Mouse (Mus musculus): ENCODE measurements around the gene Plin4. TPM values are rescaled to one million over a fixed set of nuclear protein-coding genes. Genes with fewer than 3 reads are reported as not detected.
"Not testable (repeated sequence)": the region's sequence is repeated elsewhere in the genome, so short reads cannot be mapped to it uniquely, and the experiment has no call there.

Plin4 gene
- polyA plus RNA-seq, 1 experiment from 2014 or later: 0.11 TPM

- Histone ChIP-seq H3K9me3 (no peaks in the 10 kb centered on the region), H3K4me3 (no peak overlapping the region), H3K36me3 (no peaks in the 10 kb centered on the region), H3K27me3 (no peaks in the 10 kb centered on the region), H3K4me1 (no peaks in the 10 kb centered on the region), H3K9ac (replicated peaks) (no peak overlapping the region), H3K4me2 (replicated peaks) (no peak overlapping the region), H3K27ac (replicated peaks) (no peak overlapping the region)
- 64% methylated on average over 4 of the region's 4 CpGs for WGBS
- no peak for ATAC-seq (replicated peaks)
These were observed 968 bp upstream of the Plin4 start for GRCm38 (mm10) chr17:56110571-56110970.

DNA sequence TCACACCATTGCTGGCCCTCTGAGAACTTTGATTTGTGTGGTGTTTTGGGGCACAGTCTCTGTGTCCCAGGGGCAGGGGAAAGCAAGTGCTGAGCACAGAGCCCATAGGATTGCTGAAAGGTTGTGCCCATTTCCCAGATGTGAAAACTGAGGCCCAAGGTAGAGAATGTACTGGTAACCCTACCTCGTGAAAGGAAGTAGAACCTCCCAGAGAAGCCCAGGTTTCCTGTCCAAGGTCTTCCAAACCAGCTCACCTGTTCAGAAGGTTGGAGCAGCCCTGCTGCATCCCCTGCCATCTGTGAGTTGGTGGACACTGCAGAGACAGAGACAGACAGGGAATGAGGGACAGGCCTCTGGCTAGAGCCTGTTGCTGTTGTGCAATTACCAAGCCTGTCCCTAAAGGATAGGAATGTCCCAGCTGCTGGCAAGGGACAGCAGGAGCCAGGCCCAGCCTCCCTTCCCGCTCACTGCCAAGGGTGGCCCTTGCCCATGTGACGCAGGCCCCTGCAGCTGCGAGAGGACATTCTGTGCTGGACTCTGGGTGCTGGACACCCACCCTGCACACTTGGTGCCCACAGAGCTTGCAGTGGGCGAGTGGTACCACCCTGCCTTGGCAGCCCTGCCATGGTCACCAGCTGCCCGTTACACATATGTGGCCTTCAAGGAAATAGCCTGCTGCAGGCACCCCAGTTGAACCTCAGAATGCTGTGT lies 1.1 kb downstream of the Plin4 start:
- ATAC-seq (replicated peaks): no peak

DNA sequence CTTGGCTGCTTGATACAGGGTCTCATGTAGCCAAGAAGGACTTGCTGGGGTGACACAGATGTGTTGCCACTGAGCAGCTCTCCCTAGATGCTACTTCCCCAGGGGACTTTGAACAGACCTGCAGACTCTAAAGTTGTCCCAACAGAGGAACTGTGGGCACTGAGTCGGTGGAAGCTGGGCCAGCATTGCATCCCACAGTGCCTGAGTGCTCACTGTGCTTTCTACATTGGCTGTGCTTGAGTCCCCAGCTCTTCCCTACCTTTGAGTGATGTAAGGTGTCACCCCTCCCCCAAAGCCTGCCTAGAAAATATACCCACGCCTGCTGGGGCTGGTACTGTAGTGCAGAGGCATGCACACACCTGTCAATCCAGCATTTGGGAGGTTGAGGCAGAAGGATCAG lies 1.9 kb downstream of the Plin4 start:
- no peak overlapping the region for H3K9ac ChIP-seq (replicated peaks)
- no peaks in the 10 kb centered on the region for H3K4me1 ChIP-seq
- H3K36me3 ChIP-seq: peaks cover 10% of the 10 kb centered on the region
- H3K4me2 ChIP-seq (replicated peaks): no peak overlapping the region
- no peak overlapping the region for H3K27ac ChIP-seq (replicated peaks)
- H3K27me3 ChIP-seq: no peaks in the 10 kb centered on the region
- no peak overlapping the region for H3K4me3 ChIP-seq
- 87% methylated on average over 2 of the region's 2 CpGs for WGBS
- ATAC-seq (replicated peaks): no peak
- no peaks in the 10 kb centered on the region for H3K9me3 ChIP-seq

More for the DNA sequence above, 1.1 kb downstream of the Plin4 start:
- Histone ChIP-seq H3K4me2 (replicated peaks) (no peak overlapping the region), H3K4me3 (no peak overlapping the region), H3K9ac (replicated peaks) (no peak overlapping the region), H3K27ac (replicated peaks) (no peak overlapping the region), H3K9me3 (no peaks in the 10 kb centered on the region), H3K36me3 (peaks cover 2% of the 10 kb centered on the region; the same call in 1 of the 2 replicates), H3K4me1 (no peaks in the 10 kb centered on the region), H3K27me3 (no peaks in the 10 kb centered on the region)
- 75% methylated on average over 6 of the region's 6 CpGs for WGBS

GRCm38 (mm10) chr17:56106981-56107380 lies 2.6 kb downstream of the Plin4 start:
- no peak overlapping the region for H3K9ac ChIP-seq (replicated peaks)
- no peaks in the 10 kb centered on the region for H3K27me3 ChIP-seq
- H3K4me1 ChIP-seq: no peaks in the 10 kb centered on the region
- H3K27ac ChIP-seq (replicated peaks): no peak overlapping the region
- ATAC-seq (replicated peaks): no peak
- no peaks in the 10 kb centered on the region for H3K9me3 ChIP-seq
- WGBS: 90% methylated on average over 4 of the region's 4 CpGs
- no peak overlapping the region for H3K4me3 ChIP-seq
- H3K36me3 ChIP-seq: peaks cover 17% of the 10 kb centered on the region
- H3K4me2 ChIP-seq (replicated peaks): no peak overlapping the region

DNA sequence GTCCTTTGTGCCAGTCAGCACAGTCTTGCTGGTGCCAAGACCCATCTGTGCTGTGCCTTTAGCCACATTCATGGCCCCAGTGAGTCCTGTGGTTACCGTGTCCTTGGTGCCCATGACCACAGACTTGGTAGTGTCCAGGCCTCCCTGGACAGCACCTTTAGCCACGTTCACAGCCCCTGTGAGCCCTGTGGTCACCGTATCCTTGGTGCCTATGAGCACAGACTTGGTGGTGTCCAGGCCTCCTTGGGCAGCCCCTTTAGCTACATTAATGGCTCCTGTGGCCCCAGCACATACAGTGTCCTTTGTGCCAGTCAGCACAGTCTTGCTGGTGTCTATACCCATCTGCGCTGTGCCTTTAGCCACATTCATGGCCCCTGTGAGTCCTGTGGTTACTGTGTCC lies 3.2 kb downstream of the Plin4 start:
- H3K4me3 ChIP-seq; ATAC-seq (replicated peaks): not testable (repeated sequence)

DNA sequence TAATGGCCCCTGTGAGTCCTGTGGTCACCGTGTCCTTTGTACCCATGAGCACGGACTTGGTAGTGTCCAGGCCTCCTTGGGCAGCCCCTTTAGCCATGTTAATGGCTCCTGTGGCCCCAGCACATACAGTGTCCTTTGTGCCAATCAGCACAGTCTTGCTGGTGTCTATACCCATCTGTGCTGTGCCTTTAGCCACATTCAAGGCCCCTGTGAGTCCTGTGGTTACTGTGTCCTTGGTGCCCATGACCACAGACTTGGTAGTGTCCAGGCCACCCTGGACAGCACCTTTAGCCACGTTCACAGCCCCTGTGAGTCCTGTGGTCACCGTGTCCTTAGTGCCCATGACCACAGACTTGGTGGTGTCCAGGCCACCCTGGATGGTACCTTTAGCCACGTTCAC lies 4.8 kb downstream of the Plin4 start:
- H3K27me3 ChIP-seq; H3K9ac ChIP-seq (replicated peaks); H3K4me1 ChIP-seq; H3K4me3 ChIP-seq; H3K27ac ChIP-seq (replicated peaks); ATAC-seq (replicated peaks); H3K9me3 ChIP-seq; H3K4me2 ChIP-seq (replicated peaks): not testable (repeated sequence)
- H3K36me3 ChIP-seq: peaks cover 37% of the 10 kb centered on the region
- 100% methylated on average over 2 of the region's 5 CpGs for WGBS

More for the DNA sequence above, 3.2 kb downstream of the Plin4 start:
- H3K27ac ChIP-seq (replicated peaks); H3K4me2 ChIP-seq (replicated peaks); H3K4me1 ChIP-seq; H3K9ac ChIP-seq (replicated peaks); H3K27me3 ChIP-seq; H3K9me3 ChIP-seq: not testable (repeated sequence)
- peaks cover 22% of the 10 kb centered on the region for H3K36me3 ChIP-seq
- WGBS: 97% methylated on average over 4 of the region's 4 CpGs

DNA sequence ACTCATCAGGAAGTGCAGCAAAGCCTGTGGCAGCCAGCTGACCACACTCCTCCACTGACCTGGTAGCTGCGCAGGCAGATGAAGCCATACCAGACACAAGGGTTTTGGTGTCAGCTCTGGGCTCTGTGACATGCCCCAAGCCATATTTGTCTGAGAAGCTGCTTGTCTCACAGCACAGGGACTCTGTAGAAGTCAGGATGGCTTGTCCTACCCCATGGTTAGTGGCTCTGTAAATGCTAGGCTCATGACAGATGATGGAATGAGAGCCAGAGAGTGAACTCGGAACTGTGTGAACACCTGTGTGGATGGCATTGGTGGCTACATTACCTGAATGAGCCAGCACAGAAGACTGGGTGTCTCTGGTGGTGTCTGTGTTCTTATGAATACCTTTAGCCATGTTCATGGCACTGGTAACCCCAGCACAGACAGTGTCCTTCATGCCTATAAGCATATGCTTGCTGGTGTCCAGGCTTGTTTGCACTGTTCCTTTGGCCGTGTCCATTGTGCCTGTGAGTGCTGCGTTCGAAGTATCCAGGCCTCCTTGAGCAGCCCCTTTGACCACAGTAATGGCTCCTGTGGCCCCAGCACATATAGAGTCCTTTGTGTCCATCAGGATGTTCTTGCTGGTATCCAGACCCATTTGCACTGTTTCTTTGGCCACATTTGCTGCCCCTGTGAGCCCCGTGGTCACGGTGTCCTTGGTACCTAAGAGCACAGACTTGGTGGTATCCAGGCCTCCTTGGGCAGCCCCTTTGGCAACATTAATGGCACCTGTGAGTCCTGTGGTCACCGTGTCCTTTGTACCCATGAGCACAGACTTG lies 5.9 kb downstream of the Plin4 start:
- Histone ChIP-seq H3K36me3 (peaks cover 47% of the 10 kb centered on the region), H3K9me3 (no peaks in the 10 kb centered on the region), H3K27ac (replicated peaks) (no peak overlapping the region), H3K4me3 (no peak overlapping the region), H3K9ac (replicated peaks) (no peak overlapping the region), H3K4me2 (replicated peaks) (no peak overlapping the region), H3K27me3 (no peaks in the 10 kb centered on the region), H3K4me1 (no peaks in the 10 kb centered on the region)
- no peak for ATAC-seq (replicated peaks)
- 94% methylated on average over 8 of the region's 8 CpGs for WGBS

DNA sequence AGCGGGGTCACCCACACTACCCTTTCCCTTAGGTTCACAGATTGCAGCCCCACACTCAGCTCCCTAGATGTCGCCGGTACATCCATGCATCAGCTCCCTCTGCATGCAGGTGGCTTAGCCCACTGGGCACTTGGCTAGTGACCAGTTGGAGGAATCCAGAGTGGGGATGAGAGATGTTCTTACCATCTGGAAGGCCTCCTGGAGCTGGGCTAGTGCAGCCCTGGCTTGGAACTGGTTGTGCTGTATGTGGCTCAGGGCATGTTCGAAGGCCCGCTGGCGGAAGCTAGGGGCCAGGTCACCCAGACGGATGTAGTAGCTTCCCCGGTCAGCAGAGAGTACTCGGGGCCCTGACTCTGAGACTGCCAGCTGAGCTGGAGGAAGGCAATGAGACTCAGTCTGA lies 6.7 kb downstream of the Plin4 start:
- no peak overlapping the region for H3K4me2 ChIP-seq (replicated peaks)
- H3K4me1 ChIP-seq: no peaks in the 10 kb centered on the region
- ATAC-seq (replicated peaks): no peak
- WGBS: 92% methylated on average over 9 of the region's 9 CpGs
- no peak overlapping the region for H3K9ac ChIP-seq (replicated peaks)
- H3K4me3 ChIP-seq: no peak overlapping the region
- no peaks in the 10 kb centered on the region for H3K9me3 ChIP-seq
- no peaks in the 10 kb centered on the region for H3K27me3 ChIP-seq
- H3K36me3 ChIP-seq: peaks cover 54% of the 10 kb centered on the region
- H3K27ac ChIP-seq (replicated peaks): no peak overlapping the region

DNA sequence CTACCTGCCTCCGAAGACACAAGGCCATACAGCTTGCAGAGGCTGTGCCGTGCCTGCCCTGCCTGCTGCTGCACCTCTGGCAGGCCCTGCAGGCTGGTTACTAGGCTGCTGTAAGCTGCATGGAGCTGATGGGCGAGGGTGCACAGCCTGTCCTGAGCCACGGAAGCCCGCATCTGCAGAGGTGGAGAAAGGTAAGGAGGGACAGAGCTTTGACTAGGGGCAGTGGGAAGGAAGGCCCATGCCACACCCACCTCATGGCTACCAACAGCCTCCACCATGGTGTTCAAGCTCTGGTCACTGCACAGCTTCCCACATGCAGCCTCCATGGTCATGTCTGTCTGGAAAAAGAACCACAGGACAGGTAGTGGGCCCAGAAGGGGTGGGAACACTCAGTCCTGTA lies 7.4 kb downstream of the Plin4 start:
- no peak for ATAC-seq (replicated peaks)
- Histone ChIP-seq H3K27me3 (no peaks in the 10 kb centered on the region), H3K4me3 (no peak overlapping the region), H3K9ac (replicated peaks) (no peak overlapping the region), H3K27ac (replicated peaks) (no peak overlapping the region), H3K36me3 (peaks cover 62% of the 10 kb centered on the region), H3K4me2 (replicated peaks) (no peak overlapping the region), H3K9me3 (no peaks in the 10 kb centered on the region), H3K4me1 (no peaks in the 10 kb centered on the region)
- WGBS: 94% methylated on average over 5 of the region's 5 CpGs

GRCm38 (mm10) chr17:56100811-56101210 lies 8.8 kb downstream of the Plin4 start:
- Histone ChIP-seq H3K4me2 (replicated peaks) (no peak overlapping the region), H3K9ac (replicated peaks) (no peak overlapping the region), H3K9me3 (no peaks in the 10 kb centered on the region), H3K4me3 (no peak overlapping the region), H3K36me3 (peaks cover 75% of the 10 kb centered on the region), H3K27me3 (no peaks in the 10 kb centered on the region), H3K4me1 (no peaks in the 10 kb centered on the region), H3K27ac (replicated peaks) (no peak overlapping the region)
- WGBS: 86% methylated on average over 3 of the region's 3 CpGs
- ATAC-seq (replicated peaks): no peak

- ATAC-seq (replicated peaks): no peak
- Histone ChIP-seq H3K9me3 (no peaks in the 10 kb centered on the region), H3K27me3 (no peaks in the 10 kb centered on the region), H3K4me3 (no peak overlapping the region), H3K4me2 (replicated peaks) (no peak overlapping the region), H3K4me1 (no peaks in the 10 kb centered on the region), H3K27ac (replicated peaks) (no peak overlapping the region), H3K36me3 (peaks cover 76% of the 10 kb centered on the region), H3K9ac (replicated peaks) (no peak overlapping the region)
- WGBS: 92% methylated on average over 15 of the region's 15 CpGs
These were observed 10.7 kb downstream of the Plin4 start for GRCm38 (mm10) chr17:56098711-56099572.

DNA sequence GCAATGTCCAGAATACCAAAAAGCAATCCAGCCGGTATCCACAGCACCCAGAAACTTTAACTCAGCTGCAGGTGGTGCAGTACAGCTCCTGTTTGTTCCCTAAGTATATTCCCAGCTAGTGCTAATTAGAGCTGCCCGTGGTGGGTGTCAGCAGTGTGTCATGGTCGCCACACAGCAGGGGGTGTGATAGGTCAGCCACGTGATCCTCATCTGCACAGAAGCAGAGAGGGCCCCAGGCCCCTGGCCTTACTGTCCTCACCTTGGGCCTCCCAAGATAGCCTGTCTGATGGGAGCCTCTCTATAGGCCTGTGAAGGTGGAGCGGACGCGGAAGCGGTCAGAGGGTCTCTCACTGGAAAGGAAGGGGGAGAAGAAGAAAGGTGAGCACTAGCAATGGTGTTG lies 11.4 kb downstream of the Plin4 start:
- Histone ChIP-seq H3K4me3 (no peak overlapping the region), H3K9me3 (no peaks in the 10 kb centered on the region), H3K27me3 (no peaks in the 10 kb centered on the region), H3K9ac (replicated peaks) (no peak overlapping the region), H3K4me1 (no peaks in the 10 kb centered on the region), H3K4me2 (replicated peaks) (no peak overlapping the region), H3K27ac (replicated peaks) (no peak overlapping the region), H3K36me3 (peaks cover 75% of the 10 kb centered on the region)
- WGBS: 89% methylated on average over 8 of the region's 8 CpGs
- ATAC-seq (replicated peaks): no peak

Data from forebrain, embryonic 15.5 days (tissue).